Mouse (Mus musculus) hindbrain, embryonic 10.5 days (tissue): Measurements from ENCODE around the gene Dpy30. TPM values are rescaled to one million over a fixed set of nuclear protein-coding genes. Genes with fewer than 3 reads are reported as not detected.
"Not testable (repeated sequence)": the region's sequence is repeated elsewhere in the genome, so short reads cannot be mapped to it uniquely, and the experiment has no call there.

Source experiments
- DNase-seq: peaks from one replicate; pipeline ENCODE4 v3.0.0-alpha.2; 2017; ENCODE audit warnings: low spot score
- H3K27ac ChIP-seq: fragments of 300-500 bp; sonication (generic); 2 replicates; pipeline ENCODE4 v1.5.1; 2016; ENCODE audit warnings: mild to moderate bottlenecking, moderate library complexity
- H3K27me3 ChIP-seq: fragments of 300-500 bp; sonication (generic); 2 replicates; pipeline ENCODE4 v1.6.1; 2016; ENCODE audit warnings: mild to moderate bottlenecking; ENCODE audit not compliant: poor library complexity, insufficient read depth, severe bottlenecking
- H3K36me3 ChIP-seq: fragments of 300-500 bp; sonication (generic); 2 replicates; pipeline ENCODE4 v1.6.1; 2016; ENCODE audit warnings: mild to moderate bottlenecking, moderate library complexity
- H3K4me1 ChIP-seq: fragments of 300-500 bp; sonication (generic); replicated peaks from 2 replicates; pipeline ENCODE4 v1.6.1; 2016; ENCODE audit warnings: mild to moderate bottlenecking
- H3K4me3 ChIP-seq: fragments of 300-500 bp; sonication (generic); 2 replicates; pipeline ENCODE4 v1.5.1; 2016; ENCODE audit warnings: mild to moderate bottlenecking, moderate library complexity
- H3K9me3 ChIP-seq: fragments of 300-500 bp; sonication (generic); 2 replicates; pipeline ENCODE4 v1.6.1; 2016; ENCODE audit warnings: mild to moderate bottlenecking, moderate library complexity
- WGBS: fragments of 180-500 bp; shearing (Covaris S2); methylation state at CpG from one replicate; pipeline ENCODE4 v1.1.7; 2016; 5-methylcytosine and 5-hydroxymethylcytosine counted together
- polyA plus RNA-seq: library from polyadenylated mRNA; unstranded; fragments of >200 nt; fragmentation: Nextera tagmentation; extraction: Ambion mirVana; gene quantifications from 2 replicates; pipeline ENCODE4 v1.2.1, GENCODE M21; 2016

The Dpy30 gene
- polyA plus RNA-seq, 1 experiment from 2014 or later: 266 TPM

GRCm38 (mm10) chr17:74315445-74316308 is 8.1 kb downstream of the Dpy30 start:
- no peaks in the 10 kb centered on the region for H3K9me3 ChIP-seq
- no peak for DNase-seq
- H3K27ac ChIP-seq: peak overlapping the region; percentile 96
- no peaks in the 10 kb centered on the region for H3K27me3 ChIP-seq
- peak overlapping the region; percentile 87 for H3K4me3 ChIP-seq
- H3K36me3 ChIP-seq: peaks cover 37% of the 10 kb centered on the region
- under 1% methylated on average over 45 of the region's 45 CpGs for WGBS
- peaks cover 19% of the 10 kb centered on the region for H3K4me1 ChIP-seq

- Histone ChIP-seq H3K4me1 (no peaks in the 10 kb centered on the region), H3K9me3 (no peaks in the 10 kb centered on the region), H3K36me3 (peaks cover 87% of the 10 kb centered on the region), H3K4me3 (no peak overlapping the region), H3K27me3 (no peaks in the 10 kb centered on the region), H3K27ac (no peak overlapping the region)
- WGBS: 94% methylated on average over 1 of the region's 1 CpGs
- DNase-seq: no peak
Measured at GRCm38 (mm10) chr17:74306021-74306420, 17.7 kb downstream of the Dpy30 start.

- H3K27me3 ChIP-seq: no peaks in the 10 kb centered on the region
- H3K36me3 ChIP-seq: peaks cover 88% of the 10 kb centered on the region
- H3K9me3 ChIP-seq: no peaks in the 10 kb centered on the region
- 97% methylated on average over 4 of the region's 4 CpGs for WGBS
- no peaks in the 10 kb centered on the region for H3K4me1 ChIP-seq
- no peak for DNase-seq
- H3K27ac ChIP-seq: no peak overlapping the region
- H3K4me3 ChIP-seq: no peak overlapping the region
Measured at GRCm38 (mm10) chr17:74305616-74306015, 18.1 kb downstream of the Dpy30 start.

GRCm38 (mm10) chr17:74304060-74304459 is 19.7 kb downstream of the Dpy30 start:
- H3K27ac ChIP-seq: no peak overlapping the region
- H3K27me3 ChIP-seq: no peaks in the 10 kb centered on the region
- 94% methylated on average over 4 of the region's 4 CpGs for WGBS
- H3K4me1 ChIP-seq: no peaks in the 10 kb centered on the region
- peaks cover 89% of the 10 kb centered on the region for H3K36me3 ChIP-seq
- DNase-seq: no peak
- no peak overlapping the region for H3K4me3 ChIP-seq
- no peaks in the 10 kb centered on the region for H3K9me3 ChIP-seq

- DNase-seq: no peak
- no peaks in the 10 kb centered on the region for H3K9me3 ChIP-seq
- H3K36me3 ChIP-seq: peaks cover 66% of the 10 kb centered on the region
- no peak overlapping the region for H3K4me3 ChIP-seq
- H3K27me3 ChIP-seq: no peaks in the 10 kb centered on the region
- 87% methylated on average over 5 of the region's 5 CpGs for WGBS
- no peak overlapping the region for H3K27ac ChIP-seq
- H3K4me1 ChIP-seq: no peaks in the 10 kb centered on the region; the same call in 1 of the 2 replicates
Measured at GRCm38 (mm10) chr17:74300089-74300488, 23.7 kb downstream of the Dpy30 start.

- H3K36me3 ChIP-seq: peaks cover 43% of the 10 kb centered on the region
- not testable (repeated sequence) for H3K27me3 ChIP-seq, H3K9me3 ChIP-seq, H3K27ac ChIP-seq, DNase-seq, H3K4me3 ChIP-seq
- WGBS: 93% methylated on average over 5 of the region's 5 CpGs
- H3K4me1 ChIP-seq: peaks cover 17% of the 10 kb centered on the region
Measured at GRCm38 (mm10) chr17:74296991-74297390, 26.8 kb downstream of the Dpy30 start.

- Histone ChIP-seq H3K4me1 (peaks cover 21% of the 10 kb centered on the region), H3K36me3 (peaks cover 36% of the 10 kb centered on the region), H3K4me3 (peak overlapping the region; percentile 87), H3K27me3 (no peaks in the 10 kb centered on the region), H3K27ac (peak overlapping the region; percentile 98), H3K9me3 (no peaks in the 10 kb centered on the region)
- WGBS: 50% methylated on average over 11 of the region's 11 CpGs
- DNase-seq: no peak
Measured at GRCm38 (mm10) chr17:74296076-74296823, 27.5 kb downstream of the Dpy30 start.

- peak; percentile 84 for DNase-seq
- peaks cover 27% of the 10 kb centered on the region for H3K4me1 ChIP-seq
- WGBS: under 1% methylated on average over 86 of the region's 110 CpGs
- no peaks in the 10 kb centered on the region for H3K27me3 ChIP-seq
- no peaks in the 10 kb centered on the region for H3K9me3 ChIP-seq
- H3K36me3 ChIP-seq: peaks cover 27% of the 10 kb centered on the region
- peak within 1 kb of the TSS; percentile 98 for H3K27ac ChIP-seq
- peak within 1 kb of the TSS; percentile 87 for H3K4me3 ChIP-seq
Measured at GRCm38 (mm10) chr17:74295026-74295970, 28.4 kb downstream of the Dpy30 start, which contains the start of gene Memo1. Gene Memo1 (minus strand): TSS chr17:74295521.

GRCm38 (mm10) chr17:74294426-74295025 is 29.2 kb downstream of the Dpy30 start:
- Histone ChIP-seq H3K4me1 (peaks cover 27% of the 10 kb centered on the region), H3K9me3 (no peaks in the 10 kb centered on the region), H3K36me3 (peaks cover 24% of the 10 kb centered on the region), H3K27me3 (no peaks in the 10 kb centered on the region), H3K27ac (peak overlapping the region; percentile 98), H3K4me3 (peak overlapping the region; percentile 87)
- under 1% methylated on average over 77 of the region's 80 CpGs for WGBS
- DNase-seq: peak; percentile 82

- peaks cover 27% of the 10 kb centered on the region for H3K4me1 ChIP-seq
- peak overlapping the region; percentile 87 for H3K4me3 ChIP-seq
- 2% methylated on average over 18 of the region's 18 CpGs for WGBS
- H3K36me3 ChIP-seq: peaks cover 21% of the 10 kb centered on the region
- H3K27ac ChIP-seq: peak overlapping the region; percentile 98
- H3K27me3 ChIP-seq: no peaks in the 10 kb centered on the region
- DNase-seq: peak; percentile 60
- H3K9me3 ChIP-seq: no peaks in the 10 kb centered on the region
Measured at GRCm38 (mm10) chr17:74293687-74294425, 29.9 kb downstream of the Dpy30 start.

GRCm38 (mm10) chr17:74291640-74292361 is 31.9 kb downstream of the Dpy30 start:
- Histone ChIP-seq H3K27ac (no peak overlapping the region), H3K27me3 (no peaks in the 10 kb centered on the region), H3K4me1 (peaks cover 27% of the 10 kb centered on the region), H3K4me3 (no peak overlapping the region), H3K9me3 (peaks cover 5% of the 10 kb centered on the region; the same call in 1 of the 2 replicates), H3K36me3 (peaks cover 24% of the 10 kb centered on the region)
- 91% methylated on average over 4 of the region's 4 CpGs for WGBS
- DNase-seq: no peak
